Mouse (Mus musculus): ENCODE measurements around the gene Tmem108.
A peak's percentile ranks its signal among the peaks of the same experiment; 100 is the strongest.

The Tmem108 gene

GRCm38 (mm10) chr9:103761647-103762084 is at the start of gene Tmem108:
Gene Tmem108, minus strand, starts transcription at chr9:103761837.
- DNase-seq (ENCODE audit: low read depth) = no peak

DNA sequence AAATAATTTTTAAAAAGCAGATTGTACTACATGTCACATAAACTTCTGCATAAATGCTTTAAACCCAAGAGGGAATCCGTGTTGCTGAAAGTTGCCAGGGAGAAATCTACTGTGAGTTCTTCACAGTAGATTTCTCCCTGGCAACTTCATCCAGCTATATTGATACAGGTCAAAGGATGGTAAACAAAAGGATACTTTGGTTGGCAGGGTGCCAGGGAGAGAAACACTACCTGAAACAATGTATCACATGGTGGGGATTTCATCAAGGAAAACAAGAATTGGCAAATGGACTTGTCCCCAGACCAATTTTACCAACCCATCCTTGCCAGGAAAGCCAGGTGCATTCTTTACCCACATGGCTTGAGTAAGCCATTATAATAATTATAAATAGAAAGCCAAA is 27.4 kb upstream of the Tmem108 start:
- DNase-seq (ENCODE audit: low read depth) = no peak

- DNase-seq (ENCODE audit: low read depth) = no peak
These were observed 22.5 kb upstream of the Tmem108 start for GRCm38 (mm10) chr9:103784156-103784555.

GRCm38 (mm10) chr9:103783276-103783675 is 21.6 kb upstream of the Tmem108 start:
- DNase-seq (ENCODE audit: low read depth) = no peak

- no peak for DNase-seq (ENCODE audit: low read depth)
These were observed 20.7 kb upstream of the Tmem108 start for GRCm38 (mm10) chr9:103782306-103782705.

DNA sequence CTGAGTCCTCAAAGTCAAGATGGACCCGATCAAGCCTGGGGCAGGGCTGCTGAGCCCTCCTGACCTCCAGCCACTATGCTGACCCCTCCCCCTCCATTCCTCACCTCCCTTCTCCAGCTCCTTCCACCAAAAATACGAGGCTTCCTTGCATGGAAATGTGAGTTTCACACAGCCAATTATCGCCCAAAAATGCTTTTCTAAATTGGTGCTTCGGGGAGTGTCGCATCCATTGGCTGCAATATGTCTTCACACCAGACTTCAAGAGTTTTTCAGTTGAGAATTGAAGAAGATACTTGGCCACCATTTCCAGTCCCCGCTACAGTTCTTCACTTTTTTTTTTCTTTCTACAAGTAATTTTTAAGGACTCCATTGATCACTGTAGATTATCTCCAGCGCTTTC is 19.8 kb upstream of the Tmem108 start:
- DNase-seq (ENCODE audit: low read depth) = no peak

GRCm38 (mm10) chr9:103780598-103780997 is 19.0 kb upstream of the Tmem108 start:
- DNase-seq (ENCODE audit: low read depth) = no peak

DNA sequence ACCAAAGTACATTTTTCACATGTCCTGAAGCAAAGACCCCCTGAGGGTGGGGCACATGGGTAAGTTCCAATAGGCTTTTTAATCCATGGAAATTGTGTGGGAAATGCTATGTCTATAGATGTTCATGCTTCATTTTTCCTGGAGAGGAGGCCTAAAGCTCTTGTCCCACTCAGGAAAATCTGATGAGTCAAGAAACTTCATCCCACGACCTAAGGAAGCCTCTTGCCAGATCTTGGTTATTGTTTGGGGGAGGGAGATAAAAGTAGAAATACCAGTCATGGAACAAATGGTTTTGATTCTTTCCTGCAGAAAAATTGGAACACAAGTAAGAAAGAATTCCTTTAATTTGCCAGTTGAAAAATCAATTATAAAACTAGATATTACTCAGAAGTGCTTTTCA is 16.5 kb upstream of the Tmem108 start:
- DNase-seq (ENCODE audit: low read depth) = no peak

- DNase-seq (ENCODE audit: low read depth) = no peak
These were observed 476 bp downstream of the Tmem108 start for GRCm38 (mm10) chr9:103761151-103761571.

DNA sequence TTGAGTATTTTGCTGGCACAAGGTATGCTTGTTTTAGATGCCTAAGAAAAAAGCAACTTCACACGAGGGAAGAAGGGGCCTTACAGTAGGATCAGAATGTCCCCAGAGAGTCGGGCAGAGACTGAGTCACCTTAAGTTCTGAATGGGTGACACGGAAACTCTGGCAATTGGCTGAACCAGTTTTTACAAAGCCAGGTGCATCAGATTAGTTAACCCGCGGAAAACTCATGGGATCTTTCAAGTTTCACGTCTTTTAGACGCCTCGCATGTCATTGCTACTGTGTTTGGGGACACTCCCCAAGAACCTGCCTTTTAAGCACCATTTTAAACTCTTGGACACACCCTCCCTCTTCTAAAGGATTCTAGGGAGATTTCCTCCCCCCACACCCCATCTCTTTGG is 1.3 kb downstream of the Tmem108 start:
- no peak for DNase-seq (ENCODE audit: low read depth)

DNA sequence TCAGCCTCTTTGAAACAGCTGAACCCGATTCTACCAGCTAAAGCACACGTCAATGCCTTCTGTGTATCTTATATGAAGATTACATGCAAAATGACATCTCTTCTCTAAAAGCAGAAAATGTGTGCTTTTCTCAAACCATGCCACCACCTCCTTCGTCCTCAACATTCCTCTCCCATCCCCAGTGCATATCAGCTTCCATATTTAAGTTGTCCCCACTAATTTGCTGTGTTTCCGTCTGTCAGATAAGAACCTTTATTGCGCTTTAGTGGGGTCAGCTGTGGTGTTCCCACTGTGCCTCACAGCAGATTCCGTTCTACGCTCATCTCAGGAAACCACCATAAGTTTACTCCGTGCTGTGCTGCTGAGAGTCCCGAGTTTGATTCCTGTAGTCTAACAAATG is 1.8 kb downstream of the Tmem108 start:
- DNase-seq (ENCODE audit: low read depth) = no peak

GRCm38 (mm10) chr9:103758930-103759695 is 2.5 kb downstream of the Tmem108 start:
- DNase-seq (ENCODE audit: low read depth) = peak; percentile 74

GRCm38 (mm10) chr9:103758246-103758645 is 3.4 kb downstream of the Tmem108 start:
- no peak for DNase-seq (ENCODE audit: low read depth)

- no peak for DNase-seq (ENCODE audit: low read depth)
These were observed 9.0 kb downstream of the Tmem108 start for GRCm38 (mm10) chr9:103752618-103753017.

DNA sequence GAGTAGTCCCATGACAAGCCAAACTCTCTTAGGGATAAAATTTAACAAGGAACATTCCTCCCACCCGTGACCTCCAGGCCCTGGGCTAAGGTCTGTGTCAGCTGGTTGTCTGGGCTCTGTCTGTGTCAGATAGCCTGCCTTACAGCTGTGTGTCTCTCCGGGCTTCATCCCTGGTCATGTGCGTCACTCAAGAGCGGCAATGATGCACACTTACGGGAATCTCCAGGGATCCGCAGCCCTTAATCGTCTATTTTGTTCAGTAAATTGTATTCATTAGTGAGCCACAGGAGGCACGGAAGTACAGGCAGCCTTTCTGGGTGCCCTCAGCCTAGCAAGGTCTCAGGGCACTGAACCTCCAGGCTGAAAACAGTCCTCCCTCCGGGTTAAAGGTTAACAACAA is 10.1 kb downstream of the Tmem108 start:
- no peak for DNase-seq (ENCODE audit: low read depth)

GRCm38 (mm10) chr9:103750491-103750890 is 11.1 kb downstream of the Tmem108 start:
- peak; percentile 54 for DNase-seq (ENCODE audit: low read depth)

GRCm38 (mm10) chr9:103746598-103746997 is 15.0 kb downstream of the Tmem108 start:
- no peak for DNase-seq (ENCODE audit: low read depth)

DNA sequence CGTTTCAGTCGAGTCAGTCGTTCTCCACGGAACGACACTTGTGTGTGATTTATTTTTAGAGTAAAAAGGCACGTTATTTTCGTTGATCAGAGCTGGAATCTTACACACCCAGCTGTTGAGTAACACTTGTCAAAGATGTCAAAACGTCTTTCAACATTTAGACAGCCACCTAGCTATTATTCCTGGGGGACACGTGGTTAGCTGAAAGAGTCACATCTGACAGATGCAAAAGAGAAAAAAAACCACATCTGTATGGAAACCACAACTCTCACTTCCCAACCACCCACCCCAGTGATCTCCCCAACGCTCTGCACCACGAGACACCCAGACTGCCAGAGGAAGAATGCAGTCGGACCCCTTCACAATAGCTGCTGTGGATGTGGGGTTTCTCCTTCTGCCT is 21.5 kb downstream of the Tmem108 start:
- peak; percentile 34 for DNase-seq (ENCODE audit: low read depth)

GRCm38 (mm10) chr9:103739062-103739461 is 22.6 kb downstream of the Tmem108 start:
- no peak for DNase-seq (ENCODE audit: low read depth)

DNA sequence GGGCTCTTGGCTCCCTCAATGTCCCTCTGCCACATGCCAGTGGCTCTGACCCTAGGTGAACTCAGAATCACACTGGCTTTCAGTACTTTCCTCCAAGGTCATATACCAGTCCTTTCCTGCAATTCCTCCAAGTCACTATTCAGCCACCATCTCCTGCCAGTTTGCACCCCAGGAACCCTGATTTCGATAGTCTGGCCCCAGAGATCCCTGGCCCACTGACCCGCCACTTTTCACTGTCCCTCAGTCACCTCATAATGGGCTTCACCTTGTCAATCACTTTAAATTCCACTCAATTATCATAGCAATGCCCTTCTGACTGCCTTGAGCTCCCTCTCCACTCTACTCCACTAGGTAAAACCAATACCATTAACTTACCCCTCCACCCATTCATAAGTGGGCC is 31.9 kb downstream of the Tmem108 start:
- DNase-seq (ENCODE audit: low read depth) = no peak

- DNase-seq (ENCODE audit: low read depth) = no peak
These were observed 34.7 kb downstream of the Tmem108 start for GRCm38 (mm10) chr9:103726751-103727462.

- peak; percentile 17 for DNase-seq (ENCODE audit: low read depth)
These were observed 36.1 kb downstream of the Tmem108 start for GRCm38 (mm10) chr9:103725497-103725896.

- no peak for DNase-seq (ENCODE audit: low read depth)
These were observed 40.2 kb downstream of the Tmem108 start for GRCm38 (mm10) chr9:103721486-103721885.
